Mouse (Mus musculus): ENCODE measurements around the gene Akap2.

- TF ChIP-seq CTCF (IDR thresholded peaks at IDR 0.05; ENCODE audit: extremely low read depth, insufficient read depth, low read length) (no peak), POLR2A (IDR thresholded peaks at IDR 0.05; ENCODE audit: extremely low read depth, insufficient read depth, low read length) (no peak)
Observed at GRCm38 (mm10) chr4:57908860-57909259, 191.4 kb downstream of the Akap2 start.

Measured in cortical plate, adult 2 months (tissue).